Mouse (Mus musculus): Measurements from ENCODE around the gene Fam71f2. TPM values are rescaled to one million over a fixed set of nuclear protein-coding genes. Genes with fewer than 3 reads are reported as not detected.

Fam71f2 gene
- polyA plus RNA-seq, 1 experiment from 2014 or later: 0.38 TPM

DNA sequence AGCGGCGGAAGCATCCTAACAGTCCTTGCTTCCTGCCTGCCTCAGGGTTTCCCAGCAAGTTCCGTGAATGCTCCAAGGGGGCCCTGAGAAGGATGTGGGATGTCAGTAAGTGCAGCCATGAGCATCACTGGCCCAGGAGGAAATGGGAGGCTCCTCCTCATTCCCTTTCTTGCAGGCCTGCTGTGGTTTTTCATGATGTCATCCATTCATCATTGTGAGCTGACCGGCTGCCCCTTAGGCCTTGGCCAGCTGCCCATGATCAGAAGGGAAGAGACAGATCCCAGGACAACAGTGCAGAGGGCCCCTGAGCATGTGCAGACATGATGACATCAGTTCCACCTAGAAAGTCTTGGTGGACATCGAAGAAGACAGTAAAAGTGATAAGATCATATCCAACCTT, 39.5 kb downstream of the Fam71f2 start, which contains the start of gene Fam71f1:
Fam71f1 (plus strand) TSS at position 262 of the 400 bp plus-strand sequence.
- 74% methylated on average over 5 of the region's 5 CpGs for WGBS
- no peak for ATAC-seq (ENCODE audit: insufficient number of reproducible peaks, low FRiP score, low TSS enrichment, low read depth)
- Histone ChIP-seq H3K9ac (no peak within 1 kb of the TSS), H3K4me3 (no peak within 1 kb of the TSS), H3K4me2 (no peak within 1 kb of the TSS), H3K36me3 (no peaks in the 10 kb centered on the region), H3K9me3 (no peaks in the 10 kb centered on the region), H3K27ac (no peak within 1 kb of the TSS), H3K27me3 (no peaks in the 10 kb centered on the region), H3K4me1 (no peaks in the 10 kb centered on the region)

DNA sequence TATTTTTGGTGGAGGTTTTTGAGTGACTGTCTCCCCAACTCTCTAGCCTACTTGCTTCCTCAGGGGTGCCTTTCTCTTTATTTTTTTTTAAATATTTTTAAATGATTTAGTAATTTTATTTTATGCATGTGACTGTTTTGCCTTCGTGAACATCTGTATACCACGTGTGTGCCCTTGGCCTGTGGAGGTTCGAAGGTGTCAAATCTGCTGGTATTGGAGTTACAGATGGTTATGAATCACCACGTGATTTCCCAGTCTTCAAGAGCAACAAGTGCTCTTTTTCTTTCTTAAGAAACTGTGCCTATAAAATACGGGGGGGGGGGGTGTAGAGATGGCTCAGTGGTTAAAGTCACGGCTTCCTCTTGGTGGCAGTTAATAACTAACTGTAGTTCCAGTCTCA, 42.2 kb downstream of the Fam71f2 start:
- Histone ChIP-seq H3K9me3 (no peaks in the 10 kb centered on the region), H3K9ac (no peak overlapping the region), H3K27ac (no peak overlapping the region), H3K27me3 (no peaks in the 10 kb centered on the region), H3K4me2 (no peak overlapping the region), H3K36me3 (no peaks in the 10 kb centered on the region), H3K4me3 (no peak overlapping the region), H3K4me1 (no peaks in the 10 kb centered on the region)
- 59% methylated on average over 6 of the region's 6 CpGs for WGBS
- no peak for ATAC-seq (ENCODE audit: insufficient number of reproducible peaks, low FRiP score, low TSS enrichment, low read depth)

DNA sequence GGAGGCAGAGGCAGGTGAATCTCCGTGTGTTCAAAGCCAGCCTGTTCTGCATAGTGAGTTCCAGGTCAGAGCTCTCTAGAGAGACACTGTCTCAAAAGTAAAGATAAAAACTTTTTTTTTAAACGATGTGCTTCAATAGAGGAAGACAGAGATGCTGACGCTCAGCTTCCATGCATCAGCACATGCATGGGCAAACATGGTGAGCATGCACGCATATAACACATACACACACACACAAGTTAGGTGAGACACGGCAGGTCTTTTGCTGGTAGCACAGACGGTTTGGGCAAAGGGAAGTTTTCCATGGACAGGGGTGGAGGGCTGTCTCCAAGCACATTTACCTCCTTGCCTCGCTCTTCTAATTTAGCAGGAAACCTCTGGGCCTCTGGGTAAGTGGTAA, 42.8 kb downstream of the Fam71f2 start:
- 90% methylated on average over 7 of the region's 7 CpGs for WGBS
- no peaks in the 10 kb centered on the region for H3K9me3 ChIP-seq
- H3K4me1 ChIP-seq: no peaks in the 10 kb centered on the region
- H3K27me3 ChIP-seq: no peaks in the 10 kb centered on the region
- H3K9ac ChIP-seq: no peak overlapping the region
- no peaks in the 10 kb centered on the region for H3K36me3 ChIP-seq
- ATAC-seq (ENCODE audit: insufficient number of reproducible peaks, low FRiP score, low TSS enrichment, low read depth): no peak
- no peak overlapping the region for H3K27ac ChIP-seq
- H3K4me3 ChIP-seq: no peak overlapping the region
- H3K4me2 ChIP-seq: no peak overlapping the region

DNA sequence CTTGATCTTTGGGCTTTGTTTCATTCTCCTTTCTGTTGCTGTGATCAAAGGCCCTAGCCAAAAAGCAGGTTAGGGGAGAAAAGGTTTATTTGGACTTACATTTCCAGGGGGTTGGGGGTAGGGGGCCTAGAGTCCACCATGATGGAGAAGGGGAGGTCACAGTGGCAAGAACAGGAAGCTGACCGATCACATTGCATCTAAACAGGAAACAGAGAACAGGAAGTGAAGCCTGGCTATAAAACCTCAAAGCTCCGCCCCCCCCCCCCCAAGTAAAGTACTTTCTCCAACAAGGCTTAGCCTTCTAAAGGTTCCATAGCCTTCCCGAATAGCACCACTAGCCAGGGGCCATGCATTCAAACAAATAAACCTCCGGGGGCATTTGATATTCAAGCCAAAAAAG, 43.3 kb downstream of the Fam71f2 start:
- Histone ChIP-seq H3K4me1 (no peaks in the 10 kb centered on the region), H3K36me3 (no peaks in the 10 kb centered on the region), H3K4me2 (no peak overlapping the region), H3K9ac (no peak overlapping the region), H3K27ac (no peak overlapping the region), H3K27me3 (no peaks in the 10 kb centered on the region), H3K4me3 (no peak overlapping the region), H3K9me3 (no peaks in the 10 kb centered on the region)
- 77% methylated on average over 4 of the region's 4 CpGs for WGBS
- no peak for ATAC-seq (ENCODE audit: insufficient number of reproducible peaks, low FRiP score, low TSS enrichment, low read depth)

DNA sequence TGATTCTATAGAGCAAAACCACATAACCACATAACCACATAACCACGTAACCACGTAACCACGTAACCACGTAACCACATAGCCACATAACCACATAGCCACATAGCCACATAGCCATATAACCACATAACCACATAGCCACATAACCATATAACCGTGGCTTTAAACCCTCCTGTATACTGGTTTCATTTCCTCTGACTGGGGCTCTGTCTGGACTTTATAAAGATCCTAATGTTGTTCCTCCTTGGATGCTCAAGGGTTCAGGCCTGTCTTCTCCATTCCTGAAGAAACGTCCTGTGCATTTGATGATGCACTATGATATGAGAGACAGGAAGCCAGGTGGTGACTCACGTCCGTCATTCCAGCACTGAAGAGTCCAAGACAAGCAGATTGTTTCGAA, 47.6 kb downstream of the Fam71f2 start:
- WGBS: 79% methylated on average over 9 of the region's 9 CpGs
- Histone ChIP-seq H3K9me3 (no peaks in the 10 kb centered on the region), H3K4me3 (no peak overlapping the region), H3K27ac (no peak overlapping the region), H3K27me3 (no peaks in the 10 kb centered on the region), H3K4me2 (no peak overlapping the region), H3K36me3 (no peaks in the 10 kb centered on the region), H3K4me1 (no peaks in the 10 kb centered on the region), H3K9ac (no peak overlapping the region)
- ATAC-seq (ENCODE audit: insufficient number of reproducible peaks, low FRiP score, low TSS enrichment, low read depth): no peak

DNA sequence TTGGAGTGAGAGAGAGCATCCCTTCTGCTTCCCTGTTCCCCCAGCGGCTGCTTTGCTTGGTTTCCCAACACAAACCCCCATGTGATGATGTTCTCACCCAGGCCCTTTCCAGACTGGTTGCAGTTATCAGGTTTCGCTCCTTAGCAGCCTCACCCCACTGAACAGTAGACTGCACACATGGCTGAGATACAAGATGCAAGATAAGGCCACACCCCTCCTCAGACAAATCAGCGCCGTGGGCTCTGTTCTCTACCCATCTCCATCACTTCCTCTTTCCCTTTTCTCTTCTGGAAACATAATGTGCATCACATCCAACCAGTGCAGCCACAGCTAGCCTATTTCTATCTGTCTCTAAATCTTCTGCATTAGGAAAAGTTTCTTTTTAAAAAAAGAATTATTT, 50.1 kb downstream of the Fam71f2 start:
- Histone ChIP-seq H3K27ac (no peak overlapping the region), H3K9me3 (no peaks in the 10 kb centered on the region), H3K27me3 (no peaks in the 10 kb centered on the region), H3K4me1 (no peaks in the 10 kb centered on the region), H3K9ac (no peak overlapping the region), H3K36me3 (no peaks in the 10 kb centered on the region), H3K4me2 (no peak overlapping the region), H3K4me3 (no peak overlapping the region)
- 64% methylated on average over 4 of the region's 4 CpGs for WGBS
- no peak for ATAC-seq (ENCODE audit: insufficient number of reproducible peaks, low FRiP score, low TSS enrichment, low read depth)

Other genes with a start within 250 kb of the Fam71f2 start
- not detected in 2 replicates for gene Lep, start 219.4 kb upstream of the Fam71f2 start, polyA plus RNA-seq (2015; fragmentation: Nextera tagmentation; extraction: Ambion mirVana)
- 30.7 and 31.5 TPM in 2 replicates for gene Rbm28, start 114.6 kb upstream of the Fam71f2 start, polyA plus RNA-seq (2015; fragmentation: Nextera tagmentation; extraction: Ambion mirVana)
- 0.67 and 0.83 TPM in 2 replicates for gene Prrt4, start 100.0 kb upstream of the Fam71f2 start, polyA plus RNA-seq (2015; fragmentation: Nextera tagmentation; extraction: Ambion mirVana)
- gene Impdh1, start 63.2 kb upstream of the Fam71f2 start, polyA plus RNA-seq (2015; fragmentation: Nextera tagmentation; extraction: Ambion mirVana): 50.4 and 56.8 TPM in 2 replicates
- 41.8 and 45.7 TPM in 2 replicates for gene Hilpda, start 7.1 kb upstream of the Fam71f2 start, polyA plus RNA-seq (2015; fragmentation: Nextera tagmentation; extraction: Ambion mirVana)
- gene Fam71f1, start 39.5 kb downstream of the Fam71f2 start, polyA plus RNA-seq (2015; fragmentation: Nextera tagmentation; extraction: Ambion mirVana): not detected in 2 replicates
- 549 and 573 TPM in 2 replicates for gene Calu, start 68.5 kb downstream of the Fam71f2 start, polyA plus RNA-seq (2015; fragmentation: Nextera tagmentation; extraction: Ambion mirVana)
- 1.1 and 1.3 TPM in 2 replicates for gene Opn1sw, start 108.9 kb downstream of the Fam71f2 start, polyA plus RNA-seq (2015; fragmentation: Nextera tagmentation; extraction: Ambion mirVana)
- 18.1 and 21.0 TPM in 2 replicates for gene Ccdc136, start 116.7 kb downstream of the Fam71f2 start, polyA plus RNA-seq (2015; fragmentation: Nextera tagmentation; extraction: Ambion mirVana)
- gene Flnc, start 153.7 kb downstream of the Fam71f2 start, polyA plus RNA-seq (2015; fragmentation: Nextera tagmentation; extraction: Ambion mirVana): 21.5 and 28.0 TPM in 2 replicates
- 221 and 243 TPM in 2 replicates for gene Atp6v1f, start 188.1 kb downstream of the Fam71f2 start, polyA plus RNA-seq (2015; fragmentation: Nextera tagmentation; extraction: Ambion mirVana)
- gene Atp6v1fnb, start 191.8 kb downstream of the Fam71f2 start, polyA plus RNA-seq (2015; fragmentation: Nextera tagmentation; extraction: Ambion mirVana): not detected in 2 replicates
- gene Kcp, start 228.4 kb downstream of the Fam71f2 start, polyA plus RNA-seq (2015; fragmentation: Nextera tagmentation; extraction: Ambion mirVana): 25.8 and 26.5 TPM in 2 replicates
- 4.6 and 6.0 TPM in 2 replicates for gene Irf5, start 247.0 kb downstream of the Fam71f2 start, polyA plus RNA-seq (2015; fragmentation: Nextera tagmentation; extraction: Ambion mirVana)

Measured in limb, embryonic 15.5 days (tissue).